Mouse (Mus musculus) ES-E14 (cell line): Measurements from ENCODE around the gene Mgmt.

Source experiments
- CHD2 ChIP-seq: IDR thresholded peaks from 2 replicates; pipeline ENCODE4 v1.6.1; 2014; ENCODE audit warnings: mild to moderate bottlenecking, low read depth, low read length, inconsistent platforms
- MAFK ChIP-seq: IDR thresholded peaks from 2 replicates; pipeline ENCODE4 v1.6.1; 2014; ENCODE audit warnings: mild to moderate bottlenecking, low read depth, low read length, inconsistent platforms; ENCODE audit not compliant: insufficient read depth
- ZNF384 ChIP-seq: IDR thresholded peaks from 2 replicates; pipeline ENCODE4 v1.6.1; 2012; ENCODE audit warnings: low read depth, low read length, inconsistent platforms

GRCm38 (mm10) chr7:137159086-137159485 is 264.7 kb downstream of the Mgmt start:
- TF ChIP-seq CHD2: no peak
- no peak for TF ChIP-seq ZNF384
- no peak for TF ChIP-seq MAFK
